Mouse (Mus musculus) erythroblast, adult 5-6 weeks (primary cell): ENCODE results near the gene Lgr6. TPM values are rescaled to one million over a fixed set of nuclear protein-coding genes. Genes with fewer than 3 reads are reported as not detected.

ENCODE experiments used
- ATAC-seq: replicated peaks from 2 replicates; pipeline ENCODE4 v1.8.0; 2016; ENCODE audit warnings: moderate number of reproducible peaks, mild to moderate bottlenecking, moderate TSS enrichment, inconsistent platforms; ENCODE audit not compliant: poor library complexity, low FRiP score, severe bottlenecking
- total RNA-seq, 2 experiments: library from RNA; stranded (forward) in 1 of 2; stranded (reverse) in 1 of 2; fragments of 150-400 nt in 1 of 2; fragments of 200-764, 138-1000 nt in 1 of 2; gene quantifications; 2 replicates each; pipeline versions ENCODE4 v1.2.3 to v1.2.4; 2015 to 2017; ENCODE audit warnings: low replicate concordance in 2 of 2

The Lgr6 gene
- total RNA-seq, 2 experiments from 2014 or later, result not detected

DNA sequence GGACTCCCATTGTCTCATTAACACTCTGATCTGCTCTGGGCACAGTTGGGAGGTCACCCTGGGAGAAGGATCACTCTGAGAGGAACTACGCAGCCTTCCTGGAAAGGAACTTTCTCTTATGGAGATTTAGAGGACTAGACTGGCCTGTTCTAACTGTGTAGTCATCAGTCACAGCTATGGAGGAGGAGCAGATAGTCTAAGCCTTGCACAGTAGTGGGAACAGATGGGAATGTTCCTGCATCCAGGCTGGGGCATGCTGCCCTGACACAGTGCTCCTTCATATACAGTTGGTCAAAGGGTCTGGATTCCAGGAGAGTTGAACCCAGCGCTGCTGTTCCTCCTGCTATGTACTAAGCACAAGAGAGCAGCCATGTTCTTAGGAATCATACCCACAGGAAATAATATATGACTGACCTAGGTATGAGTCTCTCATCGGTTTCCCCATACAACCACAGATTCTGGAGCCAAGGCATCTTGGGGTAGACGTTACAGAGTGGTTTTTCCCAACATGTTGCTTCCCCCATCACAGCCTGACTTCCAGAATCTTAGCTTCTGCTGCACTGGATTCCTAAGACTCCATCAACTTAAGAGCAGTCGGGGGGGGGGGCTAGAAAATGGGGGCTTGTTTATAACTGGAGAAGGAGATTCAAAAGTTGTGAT is 84.7 kb downstream of the Lgr6 start:
- ATAC-seq, result 0 out of 2 replicates have a peak, but pooled peaks have one; percentile 32

DNA sequence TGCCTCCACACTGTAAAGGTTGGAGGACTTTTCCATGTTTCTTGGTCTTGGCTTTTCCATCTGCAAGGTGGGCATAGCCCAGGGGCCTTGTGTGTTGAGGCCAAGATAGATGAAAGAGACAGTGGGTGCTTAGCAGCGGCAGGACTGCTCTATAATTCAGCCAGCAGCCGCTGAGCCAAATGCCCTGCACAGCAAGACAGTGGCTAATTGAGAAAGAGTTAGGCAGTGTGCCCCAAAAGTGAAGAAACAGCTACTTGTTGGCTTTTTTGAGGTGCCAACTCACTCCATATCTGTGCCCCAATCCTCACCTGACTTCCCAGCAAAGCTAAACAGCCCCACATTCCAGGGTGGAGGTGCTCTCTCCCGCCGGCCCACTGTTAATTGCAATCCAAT is 85.3 kb downstream of the Lgr6 start:
- ATAC-seq, result no peak

DNA sequence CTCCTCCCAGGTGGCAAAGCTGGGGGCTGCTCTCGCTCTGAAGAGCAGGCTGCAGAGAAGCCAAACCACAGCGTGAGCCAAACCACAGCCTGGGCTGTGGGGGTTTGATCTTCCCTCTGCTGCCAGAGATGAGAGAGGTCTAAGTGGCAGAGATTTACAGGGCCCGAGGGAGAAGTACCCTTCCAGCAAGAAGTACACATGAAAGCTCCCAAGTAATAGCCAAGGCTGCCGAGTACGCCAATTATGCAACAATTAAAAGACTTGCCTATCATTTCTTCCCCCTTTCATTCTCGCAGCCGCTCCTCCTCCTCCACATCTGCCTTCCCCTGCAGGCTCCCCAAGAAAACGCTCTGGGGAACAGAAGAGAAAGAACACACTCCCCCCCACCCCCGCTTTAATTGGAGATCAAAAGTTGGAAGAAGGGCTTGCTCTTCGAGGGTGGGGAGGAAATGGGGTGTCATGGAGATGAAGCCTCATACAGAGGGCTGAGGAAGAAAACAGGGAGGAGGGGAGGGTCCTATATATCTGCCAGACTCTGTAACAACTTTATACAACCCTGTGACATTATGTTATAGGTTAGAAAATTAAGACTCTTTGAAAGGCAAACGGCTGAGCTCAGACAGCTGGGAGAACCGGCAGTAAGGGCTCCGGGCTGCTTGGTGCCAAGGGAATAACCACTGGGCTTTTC is 85.8 kb downstream of the Lgr6 start:
- no peak for ATAC-seq

DNA sequence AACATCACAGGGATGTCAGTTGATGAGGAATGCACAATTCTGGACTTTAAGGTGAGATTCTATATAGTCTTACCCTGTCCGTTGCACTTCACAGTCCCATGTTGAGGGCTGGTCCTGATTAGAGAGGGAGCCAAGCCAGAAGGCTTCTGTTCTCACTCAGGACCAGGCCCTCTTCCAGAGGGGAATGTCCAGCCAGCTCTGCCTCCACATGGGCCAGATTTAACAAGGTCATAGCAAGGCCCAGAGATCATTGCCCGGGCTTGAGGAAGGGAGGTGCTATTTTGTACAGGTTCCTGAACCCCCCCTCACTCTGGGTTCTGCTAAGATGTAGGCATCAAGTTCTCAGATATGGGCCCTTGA is 87.4 kb downstream of the Lgr6 start:
- no peak for ATAC-seq

DNA sequence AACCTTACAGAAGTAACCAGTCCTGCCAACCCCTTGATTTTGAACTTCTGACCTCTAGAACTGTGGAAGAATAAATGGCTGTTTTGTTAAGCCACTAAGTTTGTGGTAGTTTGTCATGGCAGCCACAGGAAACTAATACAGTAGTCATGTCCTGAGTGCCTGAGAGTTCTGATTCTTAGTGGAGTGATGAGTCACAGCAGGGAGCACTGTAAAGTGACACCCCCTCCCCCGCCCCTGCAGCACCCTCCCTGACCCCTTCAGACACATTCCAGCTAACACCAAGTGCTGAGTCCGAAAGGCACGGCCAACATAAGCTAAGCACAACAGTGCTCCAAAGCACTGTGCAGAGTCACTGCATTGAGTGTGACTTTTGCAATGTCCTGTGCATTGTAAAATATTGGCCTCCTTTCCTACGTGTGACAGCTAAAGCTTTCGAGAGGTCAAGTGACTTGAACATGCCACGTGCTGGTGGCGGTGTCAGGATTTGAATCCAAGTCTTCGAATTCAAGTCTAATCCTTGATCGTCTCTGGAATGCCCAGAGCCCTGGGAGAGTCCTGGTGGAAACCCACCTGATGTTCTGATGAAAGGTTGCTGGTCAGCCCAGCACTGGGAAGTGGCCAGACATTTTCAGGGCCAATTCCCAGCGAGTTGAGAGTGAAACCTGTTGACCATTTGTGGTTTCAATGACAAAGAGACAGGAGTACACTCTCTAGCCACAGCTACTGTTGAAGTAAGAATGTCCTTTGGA is 88.0 kb downstream of the Lgr6 start:
- no peak for ATAC-seq

DNA sequence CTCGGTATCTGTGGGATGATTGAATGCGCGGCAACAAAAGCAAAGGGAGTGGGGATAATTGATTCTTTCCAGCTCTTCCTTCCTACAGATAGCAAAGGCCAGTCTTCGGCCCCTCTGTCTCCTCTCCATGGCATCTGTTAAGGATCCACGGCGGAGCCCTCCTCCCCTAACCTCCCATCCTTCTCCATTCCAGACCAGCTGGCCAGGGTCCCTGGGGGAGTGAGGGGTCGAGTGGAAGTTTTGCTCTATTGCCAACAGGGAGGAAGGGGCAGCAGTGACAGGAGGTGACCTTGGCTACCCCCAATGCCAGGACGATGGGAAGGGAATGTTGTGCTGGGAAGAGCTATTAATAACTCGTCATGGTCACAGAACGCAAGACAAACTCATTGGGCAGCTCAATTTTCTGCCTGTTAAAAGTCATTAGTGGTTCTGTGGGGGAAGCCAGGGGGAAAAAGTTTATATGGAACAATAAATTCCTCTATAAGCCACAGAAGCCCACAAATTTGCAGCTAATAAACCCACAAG is 90.1 kb downstream of the Lgr6 start:
- ATAC-seq, result no peak

DNA sequence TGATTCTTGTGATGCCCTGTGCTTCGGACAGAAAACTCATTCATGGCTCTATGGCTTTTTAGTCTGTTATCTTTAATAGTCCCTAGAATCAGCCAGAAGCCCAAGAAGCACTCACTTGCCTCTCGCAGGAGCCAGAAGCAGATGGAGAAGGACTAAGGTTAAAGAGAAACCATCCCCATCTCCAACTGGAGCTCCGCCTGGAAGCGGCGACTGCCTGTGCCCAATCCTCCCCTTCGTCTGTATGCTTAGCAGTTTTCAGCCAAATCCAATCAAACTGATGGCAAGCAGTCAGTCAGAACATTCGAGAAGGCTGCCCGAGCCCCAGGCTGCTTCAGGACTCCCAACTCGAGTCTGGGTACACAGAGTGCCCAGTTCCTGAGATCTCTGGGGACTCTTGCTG is 92.6 kb downstream of the Lgr6 start:
- no peak for ATAC-seq

DNA sequence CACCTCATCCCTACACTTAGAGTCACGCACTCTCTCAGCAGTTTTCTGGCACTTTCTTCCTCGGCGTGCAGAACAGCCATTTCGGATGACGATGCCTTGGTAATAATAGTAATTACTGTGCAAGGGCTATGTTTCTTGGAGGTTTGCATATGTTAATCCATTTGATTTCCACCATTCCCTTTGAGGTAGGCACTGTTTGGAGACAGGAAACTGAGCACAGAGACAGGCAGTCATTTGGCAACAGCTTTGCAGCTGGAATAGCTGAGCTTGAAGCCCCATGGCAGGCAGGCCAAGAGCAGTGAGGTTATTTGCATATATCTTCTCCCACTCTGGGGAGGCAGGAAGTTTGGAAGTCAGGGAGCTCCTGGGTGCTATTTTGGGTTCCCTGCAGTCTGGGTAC is 93.2 kb downstream of the Lgr6 start:
- no peak for ATAC-seq

DNA sequence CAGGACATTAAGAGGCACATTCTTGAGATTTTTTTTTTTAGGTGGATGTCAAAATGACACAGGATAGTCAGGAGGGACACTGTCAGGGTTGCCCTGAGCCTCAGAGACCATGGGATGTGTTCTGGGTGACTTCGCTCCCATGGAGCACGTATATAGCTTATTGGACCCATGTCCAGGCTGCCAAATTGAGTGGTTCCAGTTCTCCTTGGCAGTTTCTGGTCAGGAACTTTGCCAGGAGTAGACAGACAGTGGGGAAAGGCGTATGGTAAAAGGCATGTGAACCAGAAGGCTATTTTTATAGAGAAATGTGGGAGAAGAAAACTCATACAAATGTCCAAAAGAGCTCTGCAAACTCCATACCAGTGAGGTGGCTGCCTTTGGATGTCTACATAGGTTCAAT is 95.2 kb downstream of the Lgr6 start:
- no peak for ATAC-seq

DNA sequence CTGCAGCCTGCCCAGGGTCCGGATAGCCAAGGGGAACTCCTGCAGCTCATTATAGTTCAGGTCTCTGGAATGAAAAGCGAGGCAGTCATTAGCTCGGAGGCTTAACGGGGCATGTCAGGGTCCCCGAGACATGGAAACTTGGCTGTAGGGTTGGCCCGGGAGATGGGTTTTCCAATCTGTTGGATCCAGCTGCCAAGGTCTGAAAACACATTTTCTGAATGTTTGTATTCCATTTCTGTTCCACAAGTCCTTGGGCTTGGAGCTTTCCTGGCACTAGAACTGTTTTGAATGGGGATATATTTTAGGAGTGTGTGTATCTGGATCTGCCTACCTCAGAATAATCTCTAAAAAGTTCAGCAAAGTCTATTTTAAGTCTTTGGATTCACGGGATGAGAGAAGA is 99.4 kb downstream of the Lgr6 start:
- ATAC-seq, result no peak

DNA sequence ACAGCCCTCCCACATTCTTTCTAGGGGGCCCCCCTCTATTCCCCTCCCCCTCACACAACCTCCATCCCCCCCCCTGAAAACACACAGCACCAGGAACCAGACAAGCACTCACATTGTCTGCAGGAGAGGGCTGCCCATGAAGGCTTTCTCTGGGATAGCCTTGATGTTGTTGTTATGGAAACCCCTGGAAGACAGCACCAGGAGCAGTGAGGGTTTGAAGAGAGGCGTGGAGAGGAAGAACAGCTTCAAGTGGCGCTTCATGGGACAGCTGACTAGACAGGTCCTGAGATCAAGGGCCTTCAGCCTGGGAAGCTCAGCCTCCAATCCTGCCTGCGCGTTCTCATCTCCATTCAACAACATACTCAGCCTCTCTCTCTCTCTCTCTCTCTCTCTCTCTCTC is 101.7 kb downstream of the Lgr6 start:
- no peak for ATAC-seq

DNA sequence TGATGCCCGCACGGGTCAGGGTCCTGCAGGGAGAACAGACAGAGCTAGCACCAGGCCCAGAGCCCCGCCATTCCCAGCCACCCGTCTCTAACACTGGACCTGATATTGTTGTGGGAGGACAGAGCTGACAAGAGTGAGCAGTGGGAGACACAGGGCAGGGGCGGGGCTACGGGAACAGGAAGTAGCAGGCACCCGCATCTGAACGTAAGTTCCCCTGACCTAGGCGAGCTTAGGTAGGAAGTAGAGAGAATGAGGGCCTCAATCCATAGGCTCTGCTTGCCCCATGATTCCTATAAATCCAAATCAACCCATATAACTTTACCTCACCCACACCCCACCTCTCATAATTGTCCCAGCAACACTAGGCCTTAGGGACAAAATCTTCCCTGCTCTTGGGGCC is 104.5 kb downstream of the Lgr6 start:
- no peak for ATAC-seq

DNA sequence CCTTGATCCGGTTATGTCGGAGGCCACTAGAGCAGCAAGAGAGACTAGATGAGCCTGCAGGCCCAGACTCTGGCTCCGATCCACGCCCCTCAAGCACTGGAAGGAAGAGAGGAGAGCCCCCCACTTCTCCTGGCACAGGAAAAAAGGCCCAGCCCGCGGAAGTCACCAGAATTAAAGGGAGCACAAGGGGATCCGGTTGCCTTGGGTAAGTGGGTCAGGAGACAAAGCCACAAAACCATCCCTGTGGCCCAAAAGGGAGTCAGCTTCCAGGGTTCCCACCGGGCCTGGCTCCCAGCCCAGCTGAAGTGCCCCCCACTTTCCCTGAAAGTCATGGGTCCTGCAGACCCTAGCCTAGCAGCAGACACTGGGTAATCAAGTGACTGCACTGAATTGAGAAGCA is 106.8 kb downstream of the Lgr6 start:
- no peak for ATAC-seq

DNA sequence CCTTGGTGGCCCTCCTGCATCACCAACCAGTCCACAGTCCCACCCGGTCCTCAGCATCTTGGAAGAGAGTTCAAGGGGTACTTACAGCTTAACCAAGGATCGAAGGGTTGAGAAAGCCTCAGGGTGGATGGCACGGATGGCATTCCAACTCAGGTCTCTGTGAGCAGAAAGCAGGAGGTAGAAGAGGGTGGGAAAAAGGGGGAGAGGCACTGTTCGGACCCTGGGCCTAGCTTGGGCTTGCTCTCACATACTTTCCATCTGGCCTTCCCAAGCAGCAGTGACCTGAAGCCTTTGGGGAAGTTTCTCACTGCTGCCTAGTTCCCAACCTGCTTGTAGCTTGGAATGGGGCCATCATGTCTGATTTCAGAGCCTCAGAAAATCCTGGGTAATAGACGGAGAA is 107.5 kb downstream of the Lgr6 start:
- ATAC-seq, result no peak

DNA sequence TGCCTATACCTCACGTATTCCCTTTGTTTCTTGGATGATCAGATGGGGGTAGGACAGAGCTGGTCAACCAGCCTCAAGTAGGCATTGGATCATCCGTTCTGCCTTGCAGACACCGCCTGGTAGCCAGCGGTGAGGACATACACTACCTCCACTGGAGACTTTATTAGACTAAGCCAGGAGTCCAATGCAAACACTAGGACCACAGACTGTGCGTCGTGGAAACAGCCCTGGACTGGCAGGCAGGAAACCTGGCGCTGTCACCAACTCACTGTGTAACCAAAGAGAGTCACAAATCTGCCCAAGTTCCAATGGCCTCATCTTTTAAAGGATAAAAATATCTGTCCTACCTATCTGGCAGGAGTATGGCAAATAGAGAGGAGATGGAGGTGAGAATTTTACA is 108.6 kb downstream of the Lgr6 start:
- ATAC-seq, result no peak

DNA sequence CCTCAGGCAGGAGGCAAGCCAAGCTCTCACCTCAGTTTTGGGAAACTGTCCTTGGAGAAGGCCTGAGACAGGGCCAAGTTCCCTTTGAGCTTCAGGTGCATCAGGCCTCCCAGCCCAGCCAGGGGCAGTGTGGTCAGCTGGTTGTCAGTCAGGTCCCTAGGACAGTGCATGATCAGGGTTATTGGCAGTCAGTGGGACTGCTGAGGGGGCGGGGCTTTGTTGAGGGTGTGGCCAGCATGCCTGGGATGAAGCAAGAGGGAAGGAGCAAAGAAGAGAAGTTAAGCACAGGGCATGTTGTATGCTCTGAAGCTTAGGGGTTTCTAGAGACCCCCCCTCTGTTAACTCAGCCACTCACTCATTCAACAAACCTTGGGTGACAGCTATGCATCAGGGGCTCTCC is 109.1 kb downstream of the Lgr6 start:
- ATAC-seq, result no peak

DNA sequence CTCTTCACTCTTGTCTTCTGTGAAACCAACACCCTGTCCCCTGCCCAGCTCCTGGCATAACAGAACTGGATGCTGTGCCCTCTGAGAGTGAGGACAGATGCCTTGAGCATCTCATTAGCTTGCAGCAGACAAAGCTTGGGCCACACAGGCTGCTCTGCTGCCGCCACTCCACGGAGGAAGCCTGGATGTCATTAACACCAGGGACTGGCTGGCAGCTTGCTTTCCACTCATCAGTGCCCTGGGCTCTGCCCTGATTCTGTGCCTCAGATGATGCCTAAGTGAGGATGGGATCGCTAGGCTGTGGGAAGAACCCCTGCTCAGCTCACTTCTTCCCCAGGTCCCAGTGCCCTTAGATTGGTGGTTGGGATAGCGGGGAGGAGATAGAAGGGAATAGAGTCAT is 109.6 kb downstream of the Lgr6 start:
- ATAC-seq, result no peak

DNA sequence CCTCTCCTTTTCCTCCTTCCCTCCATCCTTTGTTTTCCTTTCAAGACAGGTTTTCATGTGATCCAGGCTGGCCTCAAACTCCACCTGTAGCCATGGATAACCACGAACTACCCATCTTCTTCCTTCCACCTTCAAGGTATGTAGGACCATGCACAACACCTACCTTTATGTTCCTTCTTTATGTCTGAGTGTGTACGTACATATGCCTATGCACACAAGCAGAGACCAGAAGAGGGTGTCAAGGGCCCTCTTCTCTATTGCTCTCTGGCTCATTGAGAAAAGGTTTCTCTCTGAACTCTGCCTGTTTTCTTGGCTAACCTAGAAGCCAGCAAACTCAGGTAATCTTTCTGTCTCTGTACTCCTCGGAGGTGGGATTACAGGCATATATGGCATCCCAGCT is 110.3 kb downstream of the Lgr6 start:
- ATAC-seq, result no peak

DNA sequence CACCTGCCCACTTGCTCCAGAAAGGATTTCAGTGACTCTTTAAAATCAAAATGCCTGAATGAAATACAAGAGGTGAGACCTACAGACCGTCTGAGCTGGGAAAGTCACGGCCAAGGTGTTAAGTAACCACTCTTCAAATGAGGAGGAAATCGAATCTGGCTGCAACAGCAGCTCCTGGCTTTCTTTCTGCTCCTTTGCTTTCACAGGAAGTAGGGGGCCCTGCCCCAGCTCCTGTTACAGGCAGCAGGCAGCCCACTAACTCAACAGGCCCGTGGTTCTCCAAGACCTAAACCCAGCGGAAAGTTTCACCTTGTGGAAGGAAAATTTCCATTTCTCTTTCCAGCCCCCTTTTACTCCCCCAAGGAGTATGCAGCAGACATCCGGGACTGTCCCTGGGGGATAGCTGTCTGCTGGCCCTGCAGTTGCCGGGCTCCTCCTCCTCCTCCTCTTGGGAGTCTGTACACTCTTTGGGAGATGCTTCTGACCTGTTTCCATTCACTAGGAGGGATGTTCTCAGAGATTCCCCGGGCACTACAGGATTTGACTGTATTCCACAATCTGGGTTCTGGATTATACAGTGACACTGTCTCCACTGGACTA is 112.9 kb downstream of the Lgr6 start:
- ATAC-seq, result no peak

DNA sequence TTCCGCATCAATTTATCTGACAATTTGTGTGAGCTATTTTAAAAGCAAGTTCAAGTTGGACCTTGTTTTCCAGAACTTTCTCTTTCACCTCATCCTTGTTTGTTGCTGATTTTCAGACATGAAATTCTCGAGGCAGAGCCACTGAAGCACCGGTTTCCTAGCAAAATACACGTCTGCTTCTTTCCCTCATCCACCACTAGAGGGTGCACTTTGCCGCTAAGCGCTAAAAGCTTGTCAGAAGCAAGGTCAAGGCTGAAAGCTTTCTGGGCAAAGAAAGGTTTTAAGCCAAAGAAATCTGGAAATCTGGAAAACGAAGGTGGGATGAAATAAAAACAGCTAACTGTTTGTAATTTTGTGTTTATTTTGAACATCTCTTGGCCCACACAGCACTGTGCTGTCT is 115.7 kb downstream of the Lgr6 start:
- 0 out of 2 replicates have a peak, but pooled peaks have one; percentile 54 for ATAC-seq

DNA sequence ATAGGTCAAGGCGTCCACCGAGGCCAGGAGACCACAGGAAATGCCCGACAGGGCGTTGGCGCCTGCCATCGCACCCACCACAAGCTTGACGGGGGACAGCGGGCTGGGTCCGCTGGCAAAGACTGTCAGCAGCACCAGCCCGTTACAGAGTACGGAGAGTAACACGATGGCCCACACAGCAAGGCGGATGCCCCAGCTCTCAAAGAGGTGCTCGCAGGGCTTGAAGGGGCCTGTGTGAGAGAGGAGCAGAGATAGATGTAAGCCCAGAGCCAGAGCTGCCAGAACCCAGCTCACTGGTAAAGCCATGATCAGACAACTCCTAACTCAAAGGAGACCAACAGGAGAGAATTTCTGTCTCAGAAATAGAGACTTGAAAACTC is 117.1 kb downstream of the Lgr6 start:
- no peak for ATAC-seq
